Mouse (Mus musculus) heart, embryonic 16.5 days (tissue): ENCODE data around the gene Tagln. TPM values are rescaled to one million over a fixed set of nuclear protein-coding genes. Genes with fewer than 3 reads are reported as not detected.
A peak's percentile ranks its signal among the peaks of the same experiment; 100 is the strongest.

Experiments used
- ATAC-seq: fragments of 200-750 bp; cut with Nextera tagmentation; replicated peaks from 2 replicates; pipeline ENCODE4 v1.8.0; 2017; ENCODE audit warnings: moderate number of reproducible peaks; ENCODE audit not compliant: insufficient read depth, low FRiP score; ENCODE audit errors: extremely low read depth
- H3K27ac ChIP-seq: fragments of 300-500 bp; sonication (generic); 2 replicates; pipeline ENCODE4 v1.5.1; 2014; ENCODE audit warnings: mild to moderate bottlenecking, low read length, control low read depth, moderate library complexity
- H3K27me3 ChIP-seq: fragments of 300-500 bp; sonication (generic); 2 replicates; pipeline ENCODE4 v1.6.1; 2014; ENCODE audit warnings: low read length, mixed read lengths; ENCODE audit not compliant: control insufficient read depth, insufficient read depth
- H3K36me3 ChIP-seq: fragments of 300-500 bp; sonication (generic); 2 replicates; pipeline ENCODE4 v1.6.1; 2014; ENCODE audit not compliant: control insufficient read depth, insufficient read depth
- H3K4me1 ChIP-seq: fragments of 300-500 bp; sonication (generic); 2 replicates; pipeline ENCODE4 v1.6.1; 2014; ENCODE audit warnings: low read length, mixed read lengths; ENCODE audit not compliant: control insufficient read depth, insufficient read depth
- H3K4me2 ChIP-seq: fragments of 300-500 bp; sonication (generic); 2 replicates; pipeline ENCODE4 v1.6.1; 2014; ENCODE audit warnings: low read depth, mild to moderate bottlenecking, control low read depth, low read length
- H3K4me3 ChIP-seq: fragments of 300-500 bp; sonication (generic); 2 replicates; pipeline ENCODE4 v1.5.1; 2014; ENCODE audit warnings: mild to moderate bottlenecking, control low read depth, low read length
- H3K9ac ChIP-seq: fragments of 300-500 bp; sonication (generic); 2 replicates; pipeline ENCODE4 v1.6.1; 2014; ENCODE audit warnings: low read length, control low read depth
- H3K9me3 ChIP-seq: fragments of 300-500 bp; sonication (generic); replicated peaks from 2 replicates; pipeline ENCODE4 v1.6.1; 2016; ENCODE audit warnings: low read length; ENCODE audit not compliant: control insufficient read depth
- WGBS: fragments of 180-500 bp; shearing (Covaris S2); extraction: QIAGEN DNeasy Blood & Tissue Kit; methylation state at CpG from one replicate; pipeline ENCODE4 v1.1.7; 2014; 5-methylcytosine and 5-hydroxymethylcytosine counted together
- polyA plus RNA-seq: library from polyadenylated mRNA; unstranded; fragments of >200 nt; fragmentation: Nextera tagmentation; extraction: Ambion mirVana; gene quantifications from 2 replicates; pipeline ENCODE4 v1.2.1, GENCODE M21; 2015

Tagln gene
- 77.9 and 86.2 TPM in 2 replicates for polyA plus RNA-seq

GRCm38 (mm10) chr9:45935628-45936210 is at the start of gene Tagln:
Gene Tagln, minus strand, starts transcription at chr9:45936058.
- peaks cover 26% of the 10 kb centered on the region for H3K4me1 ChIP-seq
- ATAC-seq: peak; percentile 15; the same call in 1 of the 2 replicates
- peaks cover 26% of the 10 kb centered on the region for H3K36me3 ChIP-seq
- peak within 1 kb of the TSS; percentile 42; the same call in 1 of the 2 replicates for H3K27ac ChIP-seq
- WGBS: 5% methylated on average over 21 of the region's 21 CpGs
- peak within 1 kb of the TSS; percentile 53 for H3K9ac ChIP-seq
- no peaks in the 10 kb centered on the region for H3K9me3 ChIP-seq
- H3K4me3 ChIP-seq: peak within 1 kb of the TSS; percentile 42
- no peaks in the 10 kb centered on the region for H3K27me3 ChIP-seq
- H3K4me2 ChIP-seq: peak within 1 kb of the TSS; percentile 63

GRCm38 (mm10) chr9:45985229-45985567 is 49.3 kb upstream of the Tagln start:
- Histone ChIP-seq H3K27me3 (no peaks in the 10 kb centered on the region), H3K4me3 (peak overlapping the region; percentile 88), H3K4me1 (peaks cover 26% of the 10 kb centered on the region), H3K27ac (peak overlapping the region; percentile 90), H3K36me3 (no peaks in the 10 kb centered on the region), H3K9ac (peak overlapping the region; percentile 94), H3K4me2 (peak overlapping the region; percentile 97), H3K9me3 (no peaks in the 10 kb centered on the region)
- ATAC-seq: no peak; the same call in 1 of the 2 replicates
- WGBS: 2% methylated on average over 4 of the region's 4 CpGs

DNA sequence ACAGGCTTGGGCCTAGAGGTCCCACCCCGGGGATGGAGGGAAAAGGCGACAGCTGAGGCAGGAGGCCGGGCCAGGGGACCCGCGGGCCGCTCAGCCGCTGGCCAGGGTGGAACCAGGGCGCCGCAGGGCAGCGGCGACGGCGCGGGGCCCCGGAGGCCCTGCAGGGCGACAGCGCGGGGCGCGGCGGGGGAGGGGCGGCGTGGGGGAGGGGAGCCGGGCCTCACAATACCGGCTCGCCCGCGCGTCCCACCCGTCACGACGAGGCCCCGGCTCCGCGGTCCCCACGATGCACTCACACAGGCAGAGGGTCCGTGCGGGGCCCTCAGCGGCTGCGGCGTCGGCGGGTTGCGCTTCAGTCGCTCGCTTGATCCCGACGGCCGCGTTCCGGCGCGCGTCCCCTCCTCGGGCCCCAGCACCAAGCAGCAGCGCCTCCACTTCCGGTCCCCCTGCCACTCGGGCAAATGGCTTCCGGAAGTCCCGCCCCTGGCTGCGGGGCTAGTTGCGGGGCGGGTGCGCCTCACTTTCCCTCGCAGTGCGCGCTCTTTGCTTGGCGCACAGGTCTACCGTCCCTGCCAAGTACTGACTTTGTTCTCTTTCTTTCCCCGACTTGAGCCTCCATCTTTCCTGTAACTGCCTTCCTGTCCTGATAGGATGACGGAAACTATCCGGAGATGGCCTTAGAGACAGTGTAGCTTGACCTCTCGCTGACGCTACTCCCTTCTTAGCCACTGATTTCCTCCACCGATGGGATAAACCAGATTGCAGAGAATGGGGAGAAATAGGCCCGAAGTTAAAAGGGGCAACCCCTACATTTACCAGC is 48.8 kb upstream of the Tagln start:
- Histone ChIP-seq H3K27me3 (no peaks in the 10 kb centered on the region), H3K4me3 (peak overlapping the region; percentile 88), H3K9ac (peak overlapping the region; percentile 94), H3K27ac (peak overlapping the region; percentile 90), H3K4me1 (peaks cover 29% of the 10 kb centered on the region), H3K9me3 (no peaks in the 10 kb centered on the region), H3K4me2 (peak overlapping the region; percentile 97), H3K36me3 (no peaks in the 10 kb centered on the region)
- ATAC-seq: peak; percentile 90
- under 1% methylated on average over 62 of the region's 76 CpGs for WGBS

- Histone ChIP-seq H3K9me3 (no peaks in the 10 kb centered on the region), H3K27me3 (no peaks in the 10 kb centered on the region), H3K4me2 (peak overlapping the region; percentile 97), H3K4me3 (peak overlapping the region; percentile 88), H3K36me3 (no peaks in the 10 kb centered on the region), H3K9ac (peak overlapping the region; percentile 94), H3K27ac (peak overlapping the region; percentile 90), H3K4me1 (peaks cover 32% of the 10 kb centered on the region)
- peak; percentile 20; the same call in 1 of the 2 replicates for ATAC-seq
- WGBS: under 1% methylated on average over 23 of the region's 23 CpGs
These were observed 48.0 kb upstream of the Tagln start for GRCm38 (mm10) chr9:45983676-45984408.

DNA sequence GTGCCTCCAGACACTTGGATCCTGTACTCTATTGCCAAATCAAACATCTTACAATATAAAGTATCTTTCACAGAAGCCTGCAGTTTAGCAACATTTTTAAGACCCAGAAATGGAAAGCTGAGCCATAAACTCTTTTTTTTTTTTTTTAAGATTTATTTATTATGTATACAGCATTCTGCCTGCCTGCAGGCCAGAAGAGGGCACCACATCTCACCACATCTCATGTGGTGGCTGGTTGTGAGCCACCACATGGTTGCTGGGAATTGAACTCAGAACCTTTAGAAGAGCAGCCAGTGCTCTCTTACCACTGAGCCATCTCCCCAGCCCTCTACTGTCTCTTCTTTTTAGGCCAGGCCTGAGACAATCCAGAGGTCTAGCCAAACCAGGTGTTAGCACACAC is 45.5 kb upstream of the Tagln start:
- Histone ChIP-seq H3K9ac (no peak overlapping the region), H3K27me3 (no peaks in the 10 kb centered on the region), H3K36me3 (peaks cover 6% of the 10 kb centered on the region), H3K9me3 (no peaks in the 10 kb centered on the region), H3K4me3 (no peak overlapping the region), H3K4me1 (peaks cover 32% of the 10 kb centered on the region), H3K27ac (no peak overlapping the region), H3K4me2 (no peak overlapping the region)
- no peak for ATAC-seq

DNA sequence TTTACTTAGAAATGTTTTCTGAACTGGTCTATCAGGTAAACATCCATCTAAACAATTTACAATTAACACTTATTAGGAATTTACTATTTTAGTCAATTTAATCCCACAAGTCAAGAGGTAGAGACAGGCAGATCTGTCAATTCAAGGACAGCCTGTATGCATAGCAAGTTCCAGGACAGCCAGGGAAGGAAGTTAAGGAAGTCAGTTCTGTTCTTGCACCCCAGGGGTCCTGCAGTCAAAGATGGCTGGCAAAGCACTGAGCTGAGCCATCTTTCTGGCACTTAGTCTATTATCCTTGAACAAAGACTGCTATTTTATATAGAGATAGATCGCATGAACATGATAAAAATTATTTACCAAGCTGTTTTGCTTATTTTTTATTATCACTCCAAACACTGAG is 44.8 kb upstream of the Tagln start:
- Histone ChIP-seq H3K9ac (no peak overlapping the region), H3K9me3 (no peaks in the 10 kb centered on the region), H3K4me3 (no peak overlapping the region), H3K4me1 (peaks cover 32% of the 10 kb centered on the region), H3K4me2 (no peak overlapping the region), H3K27ac (no peak overlapping the region), H3K36me3 (peaks cover 9% of the 10 kb centered on the region), H3K27me3 (no peaks in the 10 kb centered on the region)
- WGBS: 87% methylated on average over 1 of the region's 1 CpGs
- no peak for ATAC-seq

GRCm38 (mm10) chr9:45979778-45980177 is 43.9 kb upstream of the Tagln start:
- peaks cover 15% of the 10 kb centered on the region for H3K36me3 ChIP-seq
- no peak overlapping the region for H3K9ac ChIP-seq
- ATAC-seq: no peak
- no peak overlapping the region for H3K27ac ChIP-seq
- no peaks in the 10 kb centered on the region for H3K27me3 ChIP-seq
- H3K4me3 ChIP-seq: no peak overlapping the region
- WGBS: 91% methylated on average over 2 of the region's 2 CpGs
- no peak overlapping the region for H3K4me2 ChIP-seq
- peaks cover 29% of the 10 kb centered on the region for H3K4me1 ChIP-seq
- no peaks in the 10 kb centered on the region for H3K9me3 ChIP-seq

GRCm38 (mm10) chr9:45976884-45977283 is 41.0 kb upstream of the Tagln start:
- H3K36me3 ChIP-seq: peaks cover 35% of the 10 kb centered on the region
- no peaks in the 10 kb centered on the region for H3K9me3 ChIP-seq
- no peaks in the 10 kb centered on the region for H3K27me3 ChIP-seq
- H3K4me3 ChIP-seq: no peak overlapping the region
- WGBS: 78% methylated on average over 2 of the region's 2 CpGs
- no peak overlapping the region for H3K4me2 ChIP-seq
- no peak for ATAC-seq
- peaks cover 11% of the 10 kb centered on the region for H3K4me1 ChIP-seq
- H3K9ac ChIP-seq: no peak overlapping the region
- H3K27ac ChIP-seq: no peak overlapping the region

DNA sequence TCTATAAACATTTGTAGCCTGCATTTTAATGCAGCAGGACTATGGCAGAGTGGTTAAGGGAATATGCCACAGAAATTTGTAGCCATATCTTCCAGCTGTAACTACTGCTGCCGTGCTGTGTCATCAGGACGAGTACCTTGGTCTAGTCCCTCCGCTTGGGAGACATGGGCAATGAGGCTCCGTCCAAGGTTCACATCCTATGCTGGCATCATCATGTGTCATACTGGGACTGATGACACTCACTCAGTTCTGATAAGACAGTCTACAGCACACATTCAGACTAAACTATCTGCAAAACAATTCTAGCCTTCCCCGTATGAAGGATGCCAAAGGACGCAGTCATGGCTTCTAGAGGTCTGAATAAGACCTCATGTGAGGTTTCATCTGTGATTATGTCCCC is 27.7 kb upstream of the Tagln start:
- Histone ChIP-seq H3K9me3 (no peaks in the 10 kb centered on the region), H3K27ac (no peak overlapping the region), H3K36me3 (peaks cover 36% of the 10 kb centered on the region), H3K9ac (no peak overlapping the region), H3K4me1 (peaks cover 11% of the 10 kb centered on the region; the same call in 1 of the 2 replicates), H3K4me3 (no peak overlapping the region), H3K27me3 (no peaks in the 10 kb centered on the region), H3K4me2 (no peak overlapping the region)
- no peak for ATAC-seq
- 70% methylated on average over 6 of the region's 6 CpGs for WGBS
